ENCODE assay signal across 16 mouse cellular contexts in the genomic region with DNA sequence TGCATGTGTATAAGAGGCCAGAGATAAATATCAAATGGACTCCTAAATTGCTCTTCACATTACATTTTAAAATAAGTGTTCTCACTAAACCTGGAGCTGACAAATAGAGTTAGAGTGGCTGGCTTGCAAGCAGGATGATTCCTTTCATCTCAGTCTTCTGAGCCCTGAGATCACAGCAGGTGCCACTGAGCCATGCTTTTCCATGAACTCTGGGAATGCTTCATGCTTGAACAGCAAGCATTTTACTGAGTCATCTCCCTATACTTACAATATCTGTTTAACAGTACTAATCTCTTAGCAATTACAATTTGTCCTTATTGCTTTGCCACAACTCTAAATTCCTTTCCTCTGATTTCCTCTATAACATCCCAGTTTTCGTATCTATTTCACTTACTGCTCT.
"Had no signal": no experiment of that assay in that cellular context is flagged by ENCODE, and none has a peak within 500 bp of the region (broad histone marks: within the 10 kb centered on the region; RNA-seq: fewer than 3 reads in every experiment).

No protein-coding gene starts in this region.

- H3K27me3 ChIP-seq: neural tube, embryonic 12.5 days; neural tube, embryonic 13.5 days; neural tube, embryonic 15.5 days; stomach, embryonic 15.5 days had no signal

- DNase-seq: retina, postnatal 1 day; right cerebral cortex, adult 18-20 months; right cerebral cortex, postnatal 14 days; right cerebral cortex, postnatal 25 days; right cerebral cortex, postnatal 4 days; spleen, adult 18-20 months; thymus, adult 18-20 months; thymus, adult 2 months; thymus, postnatal 14 days; thymus, postnatal 25 days; thymus, postnatal 36 days; thymus, postnatal 4 days had no signal
